Mouse (Mus musculus) embryonic fibroblast, embryonic 13.5 days (primary cell): Measurements from ENCODE around the gene Glipr2.

Source experiments
- CTCF ChIP-seq: IDR thresholded peaks from 2 replicates; pipeline ENCODE4 v1.5.1; 2011; ENCODE audit warnings: mild to moderate bottlenecking, control low read depth, low read length, moderate library complexity, borderline replicate concordance; ENCODE audit not compliant: insufficient read depth
- POLR2A ChIP-seq: IDR thresholded peaks from 2 replicates; pipeline ENCODE4 v1.6.1; 2011; ENCODE audit warnings: low read depth, mild to moderate bottlenecking, control low read depth, low read length, moderate library complexity

GRCm38 (mm10) chr4:43994342-43994741 is 37.1 kb downstream of the Glipr2 start:
- TF ChIP-seq POLR2A (no peak), CTCF (no peak)
